Mouse (Mus musculus): Measurements from ENCODE around the gene Raver1. TPM values are rescaled to one million over a fixed set of nuclear protein-coding genes. Genes with fewer than 3 reads are reported as not detected.
A peak's percentile ranks its signal among the peaks of the same experiment; 100 is the strongest.

The Raver1 gene
- 64.2 and 71.4 TPM in 2 replicates for polyA plus RNA-seq (2014; fragmentation: Nextera tagmentation; extraction: Ambion mirVana)

DNA sequence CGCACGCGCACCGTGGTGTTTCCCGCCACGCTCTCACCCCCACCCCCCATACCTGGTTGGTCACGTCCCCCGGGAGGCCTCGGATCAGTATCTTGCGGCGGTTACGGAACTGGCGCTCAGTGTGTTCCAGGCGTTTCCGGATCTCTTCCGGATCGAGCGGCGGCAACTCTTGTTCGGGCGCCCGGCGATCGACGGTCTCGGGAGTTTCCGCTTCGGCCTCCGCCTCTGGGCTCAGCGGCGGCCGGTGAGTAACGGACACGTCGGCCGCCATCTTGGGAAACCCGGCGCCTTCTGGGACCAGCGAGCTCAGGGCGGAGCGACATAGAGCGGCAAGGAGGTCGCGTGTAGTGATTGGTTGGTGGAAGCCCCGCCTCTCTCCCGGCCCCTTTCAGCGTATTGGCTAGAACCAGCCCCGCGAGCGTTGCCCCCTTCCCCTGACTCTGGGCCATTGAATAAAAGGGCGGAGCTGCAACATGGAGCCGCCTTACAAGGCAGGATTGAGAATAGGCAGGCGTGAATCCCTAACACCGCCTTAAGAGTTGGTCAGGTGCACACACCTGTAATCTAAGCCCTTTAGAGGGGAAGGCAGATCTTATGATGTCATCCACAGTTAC is at the start of gene Raver1, which contains the start of gene Gm38431:
Gene Raver1, minus strand, starts transcription at position 302 of the 614 bp plus-strand sequence.
Gene Gm38431, minus strand, starts transcription at position 291 of the 614 bp plus-strand sequence.
- Histone ChIP-seq H3K4me3 (ENCODE audit: low read depth, low read length) (peak within 1 kb of the TSS; percentile 76), H3K9ac (ENCODE audit: low read depth, low read length) (peak within 1 kb of the TSS; percentile 87), H3K4me1 (ENCODE audit: control insufficient read depth, insufficient read depth, low read length) (peaks cover 6% of the 10 kb centered on the region), H3K27ac (replicated peaks; ENCODE audit: low read depth, low read length) (peak within 1 kb of the TSS; percentile 88), H3K9me3 (ENCODE audit: control insufficient read depth, low read length) (no peaks in the 10 kb centered on the region), H3K36me3 (ENCODE audit: control insufficient read depth, insufficient read depth, low read length) (peaks cover 36% of the 10 kb centered on the region), H3K4me2 (ENCODE audit: low read depth, low read length) (peak within 1 kb of the TSS; percentile 79), H3K27me3 (replicated peaks; ENCODE audit: control insufficient read depth, insufficient read depth, low read length) (no peaks in the 10 kb centered on the region)
- WGBS, result under 1% methylated on average over 51 of the region's 54 CpGs
- peak; percentile 100 for ATAC-seq (ENCODE audit: low read depth)
- peak; percentile 99 for DNase-seq (ENCODE audit: low spot score)

DNA sequence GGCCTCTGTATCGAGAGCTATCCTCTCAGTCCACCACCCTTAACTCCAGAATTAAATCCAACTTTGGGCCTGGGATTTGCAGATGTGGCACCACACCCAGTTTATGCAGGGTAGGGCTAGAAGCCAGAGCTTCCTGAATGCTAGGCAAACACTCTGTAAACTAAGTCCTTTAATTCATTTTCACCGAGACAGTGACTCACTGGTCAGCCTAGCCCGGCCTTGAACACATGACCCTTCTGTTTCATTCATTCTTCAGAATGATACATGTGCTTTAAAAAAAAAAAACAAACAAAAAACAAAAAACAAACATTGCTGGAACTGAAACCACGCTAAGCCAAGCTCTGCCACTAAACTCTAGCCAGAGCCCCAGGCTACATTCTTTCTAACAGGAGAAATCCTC is 46.6 kb upstream of the Raver1 start:
- no peaks in the 10 kb centered on the region for H3K9me3 ChIP-seq (ENCODE audit: control insufficient read depth, low read length)
- WGBS, result 80% methylated on average over 4 of the region's 4 CpGs
- no peaks in the 10 kb centered on the region for H3K27me3 ChIP-seq (replicated peaks; ENCODE audit: control insufficient read depth, insufficient read depth, low read length)
- no peak overlapping the region for H3K9ac ChIP-seq (ENCODE audit: low read depth, low read length)
- no peak for DNase-seq (ENCODE audit: low spot score)
- ATAC-seq (ENCODE audit: low read depth), result no peak
- H3K4me3 ChIP-seq (ENCODE audit: low read depth, low read length), result no peak overlapping the region
- H3K27ac ChIP-seq (replicated peaks; ENCODE audit: low read depth, low read length), result no peak overlapping the region
- no peaks in the 10 kb centered on the region for H3K4me1 ChIP-seq (ENCODE audit: control insufficient read depth, insufficient read depth, low read length)
- H3K36me3 ChIP-seq (ENCODE audit: control insufficient read depth, insufficient read depth, low read length), result peaks cover 61% of the 10 kb centered on the region
- no peak overlapping the region for H3K4me2 ChIP-seq (ENCODE audit: low read depth, low read length)

DNA sequence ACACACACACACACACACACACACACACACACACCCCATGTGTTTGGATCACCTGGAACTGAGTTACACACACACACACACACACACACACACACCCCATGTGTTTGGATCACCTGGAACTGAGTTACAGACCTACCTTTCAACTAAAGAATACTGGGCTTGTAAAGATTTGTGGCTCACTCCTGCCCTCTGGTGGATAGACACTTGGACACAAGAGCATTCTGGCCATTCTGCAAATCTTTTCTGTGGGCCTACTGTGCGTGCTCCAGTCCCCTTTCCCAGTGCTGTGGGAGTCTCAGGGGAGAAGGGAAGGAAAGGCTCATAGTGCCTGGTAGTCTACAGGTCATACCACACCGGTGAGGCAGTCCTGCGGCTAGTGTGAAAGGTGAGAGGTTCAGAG is 45.4 kb upstream of the Raver1 start:
- Histone ChIP-seq H3K4me1 (ENCODE audit: control insufficient read depth, insufficient read depth, low read length) (no peaks in the 10 kb centered on the region), H3K27me3 (replicated peaks; ENCODE audit: control insufficient read depth, insufficient read depth, low read length) (no peaks in the 10 kb centered on the region), H3K4me3 (ENCODE audit: low read depth, low read length) (no peak overlapping the region), H3K4me2 (ENCODE audit: low read depth, low read length) (no peak overlapping the region), H3K36me3 (ENCODE audit: control insufficient read depth, insufficient read depth, low read length) (peaks cover 49% of the 10 kb centered on the region), H3K27ac (replicated peaks; ENCODE audit: low read depth, low read length) (no peak overlapping the region), H3K9me3 (ENCODE audit: control insufficient read depth, low read length) (no peaks in the 10 kb centered on the region), H3K9ac (ENCODE audit: low read depth, low read length) (no peak overlapping the region)
- 0 out of 2 replicates have a peak, but pooled peaks have one; percentile 7 for ATAC-seq (ENCODE audit: low read depth)
- 41% methylated on average over 3 of the region's 3 CpGs for WGBS
- DNase-seq (ENCODE audit: low spot score), result peak; percentile 64

DNA sequence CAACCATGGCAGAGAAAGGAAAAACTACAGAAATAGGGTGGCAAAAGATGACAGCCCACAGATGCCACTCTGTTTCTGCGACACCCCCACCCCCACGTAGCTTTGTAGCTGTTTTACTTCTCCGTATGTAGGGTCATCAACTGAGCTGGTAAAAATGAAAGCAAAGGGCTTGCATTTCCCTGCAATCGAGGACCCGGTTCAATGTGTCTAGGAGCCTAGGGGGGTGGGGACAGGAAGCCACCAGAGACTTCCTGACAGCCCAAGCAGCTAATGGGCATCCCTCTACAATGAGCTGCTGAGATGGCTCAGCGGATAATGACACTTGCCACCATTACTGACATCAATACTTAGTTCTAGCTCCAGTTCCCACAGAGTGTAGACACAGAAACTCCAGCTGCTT is 44.6 kb upstream of the Raver1 start:
- peaks cover 41% of the 10 kb centered on the region for H3K36me3 ChIP-seq (ENCODE audit: control insufficient read depth, insufficient read depth, low read length)
- no peak overlapping the region for H3K27ac ChIP-seq (replicated peaks; ENCODE audit: low read depth, low read length)
- H3K9me3 ChIP-seq (ENCODE audit: control insufficient read depth, low read length), result no peaks in the 10 kb centered on the region
- 81% methylated on average over 6 of the region's 6 CpGs for WGBS
- ATAC-seq (ENCODE audit: low read depth), result no peak
- no peaks in the 10 kb centered on the region for H3K27me3 ChIP-seq (replicated peaks; ENCODE audit: control insufficient read depth, insufficient read depth, low read length)
- no peak overlapping the region for H3K4me3 ChIP-seq (ENCODE audit: low read depth, low read length)
- H3K4me2 ChIP-seq (ENCODE audit: low read depth, low read length), result no peak overlapping the region
- no peak for DNase-seq (ENCODE audit: low spot score)
- H3K4me1 ChIP-seq (ENCODE audit: control insufficient read depth, insufficient read depth, low read length), result no peaks in the 10 kb centered on the region
- no peak overlapping the region for H3K9ac ChIP-seq (ENCODE audit: low read depth, low read length)

DNA sequence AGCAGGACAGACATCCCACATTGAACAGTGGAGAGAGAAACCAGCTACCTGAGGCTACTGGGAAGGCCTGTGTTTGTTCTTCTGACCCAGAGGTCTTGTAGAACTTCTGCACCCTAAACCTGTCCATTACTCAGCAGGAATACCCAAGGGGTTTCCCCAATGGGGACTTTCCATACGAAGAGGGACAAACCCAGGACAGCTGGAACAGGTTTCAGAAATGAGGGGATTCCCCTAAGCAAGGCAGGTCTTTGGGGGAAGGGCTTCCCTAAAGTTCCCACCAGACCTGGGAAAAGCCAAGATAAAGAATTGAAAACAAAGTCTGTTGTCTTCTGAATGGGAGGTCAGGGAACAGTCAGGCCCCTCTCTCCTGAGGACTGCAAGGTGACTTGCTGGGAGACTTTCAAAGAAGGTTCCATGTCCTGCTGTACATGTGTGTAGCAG is 44.2 kb upstream of the Raver1 start:
- no peaks in the 10 kb centered on the region for H3K9me3 ChIP-seq (ENCODE audit: control insufficient read depth, low read length)
- WGBS, result 43% methylated on average over 1 of the region's 1 CpGs
- ATAC-seq (ENCODE audit: low read depth) (no peak), DNase-seq (ENCODE audit: low spot score) (no peak)
- no peaks in the 10 kb centered on the region for H3K27me3 ChIP-seq (replicated peaks; ENCODE audit: control insufficient read depth, insufficient read depth, low read length)
- H3K4me1 ChIP-seq (ENCODE audit: control insufficient read depth, insufficient read depth, low read length), result no peaks in the 10 kb centered on the region
- no peak overlapping the region for H3K27ac ChIP-seq (replicated peaks; ENCODE audit: low read depth, low read length)
- no peak overlapping the region for H3K4me2 ChIP-seq (ENCODE audit: low read depth, low read length)
- H3K9ac ChIP-seq (ENCODE audit: low read depth, low read length), result no peak overlapping the region
- H3K36me3 ChIP-seq (ENCODE audit: control insufficient read depth, insufficient read depth, low read length), result peaks cover 36% of the 10 kb centered on the region
- no peak overlapping the region for H3K4me3 ChIP-seq (ENCODE audit: low read depth, low read length)

DNA sequence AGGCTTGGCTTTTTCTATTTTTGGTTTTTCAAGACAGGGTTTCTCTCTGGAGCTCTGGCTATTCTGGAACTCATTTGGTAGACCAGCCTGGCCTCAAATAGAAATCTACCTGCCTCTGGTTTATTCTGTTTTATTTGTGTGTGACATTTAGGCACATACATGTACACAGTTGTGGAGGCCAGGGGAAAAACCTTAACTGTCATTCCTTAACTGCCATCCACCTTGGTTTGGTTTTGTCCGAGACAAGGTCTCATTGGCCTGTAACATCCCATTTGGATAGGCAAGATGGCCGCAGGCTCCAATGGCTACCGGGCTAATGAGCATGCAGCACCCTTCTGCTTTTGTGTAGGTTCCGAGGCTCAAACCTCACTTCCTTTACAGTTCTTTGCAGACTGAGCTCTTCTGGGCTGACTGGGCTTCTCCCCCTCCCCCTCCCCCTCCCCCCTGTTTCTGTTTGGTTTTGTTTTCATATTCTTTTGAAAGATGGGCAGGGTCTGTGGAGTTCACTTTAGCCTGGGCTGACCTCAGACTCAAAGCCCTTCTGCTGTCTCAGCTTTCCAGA is 43.6 kb upstream of the Raver1 start:
- DNase-seq (ENCODE audit: low spot score) (no peak), ATAC-seq (ENCODE audit: low read depth) (no peak)
- peaks cover 31% of the 10 kb centered on the region for H3K36me3 ChIP-seq (ENCODE audit: control insufficient read depth, insufficient read depth, low read length)
- H3K4me1 ChIP-seq (ENCODE audit: control insufficient read depth, insufficient read depth, low read length), result peaks cover 2% of the 10 kb centered on the region; the same call in 1 of the 2 replicates
- no peak overlapping the region for H3K4me2 ChIP-seq (ENCODE audit: low read depth, low read length)
- H3K27me3 ChIP-seq (replicated peaks; ENCODE audit: control insufficient read depth, insufficient read depth, low read length), result no peaks in the 10 kb centered on the region
- no peaks in the 10 kb centered on the region for H3K9me3 ChIP-seq (ENCODE audit: control insufficient read depth, low read length)
- no peak overlapping the region for H3K4me3 ChIP-seq (ENCODE audit: low read depth, low read length)
- no peak overlapping the region for H3K27ac ChIP-seq (replicated peaks; ENCODE audit: low read depth, low read length)
- no peak overlapping the region for H3K9ac ChIP-seq (ENCODE audit: low read depth, low read length)
- 77% methylated on average over 4 of the region's 4 CpGs for WGBS

DNA sequence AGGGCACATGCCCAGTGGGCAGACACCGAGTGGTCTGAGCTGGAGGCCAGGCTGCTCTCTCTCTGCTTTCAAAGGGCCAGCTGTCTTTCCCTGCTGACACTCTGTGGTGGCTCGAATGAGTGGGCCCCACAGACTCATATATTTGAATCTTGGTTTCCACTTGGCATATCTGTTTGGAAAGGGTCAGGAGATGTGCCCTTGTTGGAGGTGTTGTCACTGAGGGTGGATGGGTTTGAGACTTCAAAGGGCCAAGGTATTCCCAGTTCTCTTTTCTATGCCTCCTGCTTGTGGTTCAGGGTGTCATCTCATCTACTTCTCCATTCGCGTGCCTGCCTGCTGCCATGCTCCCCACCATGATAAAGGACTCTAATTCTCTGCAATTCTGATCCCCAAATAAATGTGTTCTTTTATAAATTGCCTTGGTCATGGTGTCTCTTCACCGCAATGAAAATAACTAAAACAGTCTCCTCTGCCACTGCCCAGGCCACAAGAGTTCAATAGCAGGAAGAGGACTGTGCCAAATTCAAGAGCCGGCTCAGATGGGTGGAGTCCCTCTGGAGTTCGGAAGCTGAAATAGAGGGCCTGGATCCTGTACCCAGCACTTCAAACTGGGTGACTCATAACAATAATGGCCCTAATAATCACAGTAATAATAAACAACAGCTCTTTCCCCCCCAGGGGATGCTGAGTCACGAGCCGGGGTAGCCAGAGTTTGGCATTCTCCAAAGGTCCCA is 43.0 kb upstream of the Raver1 start:
- no peak overlapping the region for H3K4me3 ChIP-seq (ENCODE audit: low read depth, low read length)
- H3K27me3 ChIP-seq (replicated peaks; ENCODE audit: control insufficient read depth, insufficient read depth, low read length), result no peaks in the 10 kb centered on the region
- H3K27ac ChIP-seq (replicated peaks; ENCODE audit: low read depth, low read length), result no peak overlapping the region
- DNase-seq (ENCODE audit: low spot score) (no peak), ATAC-seq (ENCODE audit: low read depth) (no peak)
- WGBS, result 67% methylated on average over 9 of the region's 9 CpGs
- H3K9me3 ChIP-seq (ENCODE audit: control insufficient read depth, low read length), result no peaks in the 10 kb centered on the region
- H3K4me2 ChIP-seq (ENCODE audit: low read depth, low read length), result no peak overlapping the region
- H3K36me3 ChIP-seq (ENCODE audit: control insufficient read depth, insufficient read depth, low read length), result peaks cover 24% of the 10 kb centered on the region
- H3K4me1 ChIP-seq (ENCODE audit: control insufficient read depth, insufficient read depth, low read length), result peaks cover 6% of the 10 kb centered on the region; the same call in 1 of the 2 replicates
- no peak overlapping the region for H3K9ac ChIP-seq (ENCODE audit: low read depth, low read length)

DNA sequence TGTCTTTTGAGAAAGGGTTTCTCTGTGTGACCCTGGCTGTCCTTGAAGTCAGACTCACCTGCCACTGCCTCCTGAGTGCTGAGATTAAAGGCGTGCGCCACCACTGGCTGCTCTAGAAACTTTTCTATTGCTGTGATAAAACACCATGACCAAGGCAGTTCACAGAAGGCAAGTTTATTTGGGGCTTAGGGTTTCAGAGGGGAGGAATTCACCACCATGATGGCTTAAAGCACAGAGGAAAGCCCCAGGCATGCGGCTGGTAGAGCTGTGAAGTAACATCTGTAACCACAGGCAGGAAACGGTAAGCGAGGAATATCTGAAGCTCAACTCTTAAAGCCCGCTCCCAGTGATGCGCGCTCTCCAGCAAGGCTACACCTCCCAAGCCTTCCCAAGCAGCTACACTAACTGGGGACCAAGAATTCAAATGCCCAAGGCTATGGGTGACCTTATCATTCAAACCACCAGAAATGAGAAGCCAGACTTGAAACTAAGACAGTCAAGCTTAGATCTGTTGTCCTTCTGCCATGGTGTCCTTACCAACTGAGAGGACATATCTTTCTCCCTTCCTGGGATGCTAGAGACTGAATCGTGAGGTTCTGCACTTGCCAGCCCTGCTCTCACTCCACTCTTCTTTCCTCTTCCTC is 41.4 kb upstream of the Raver1 start:
- ATAC-seq (ENCODE audit: low read depth) (no peak), DNase-seq (ENCODE audit: low spot score) (no peak)
- WGBS, result 72% methylated on average over 9 of the region's 9 CpGs
- Histone ChIP-seq H3K4me3 (ENCODE audit: low read depth, low read length) (no peak overlapping the region), H3K4me1 (ENCODE audit: control insufficient read depth, insufficient read depth, low read length) (peaks cover 6% of the 10 kb centered on the region; the same call in 1 of the 2 replicates), H3K4me2 (ENCODE audit: low read depth, low read length) (no peak overlapping the region), H3K27me3 (replicated peaks; ENCODE audit: control insufficient read depth, insufficient read depth, low read length) (no peaks in the 10 kb centered on the region), H3K36me3 (ENCODE audit: control insufficient read depth, insufficient read depth, low read length) (peaks cover 9% of the 10 kb centered on the region; the same call in 1 of the 2 replicates), H3K27ac (replicated peaks; ENCODE audit: low read depth, low read length) (no peak overlapping the region), H3K9me3 (ENCODE audit: control insufficient read depth, low read length) (no peaks in the 10 kb centered on the region), H3K9ac (ENCODE audit: low read depth, low read length) (no peak overlapping the region)
